Mouse (Mus musculus) heart, embryonic 14.5 days (tissue): Measurements from ENCODE around the gene Pttg1. TPM values are rescaled to one million over a fixed set of nuclear protein-coding genes. Genes with fewer than 3 reads are reported as not detected.
A peak's percentile ranks its signal among the peaks of the same experiment; 100 is the strongest.

Source experiments
- ATAC-seq: fragments of 200-750 bp; cut with Nextera tagmentation; 2 replicates; pipeline ENCODE4 v1.8.0; 2017; ENCODE audit warnings: low read depth, moderate TSS enrichment; ENCODE audit not compliant: insufficient number of reproducible peaks, insufficient read depth, low FRiP score
- H3K27ac ChIP-seq, 2 experiments: fragments of 200-500 bp in 1 of 2; fragments of 300-500 bp in 1 of 2; sonication (generic) in 1 of 2; replicated peaks in 1 of 2; 2 replicates each; pipeline ENCODE4 v1.5.1; 2012 to 2014; ENCODE audit warnings: low read depth in 2 of 2, low read length in 2 of 2, control low read depth in 1 of 2, mild to moderate bottlenecking in 1 of 2, mixed read lengths in 1 of 2; ENCODE audit not compliant: control insufficient read depth in 1 of 2, insufficient read depth in 1 of 2
- H3K27me3 ChIP-seq: fragments of 300-500 bp; sonication (generic); 2 replicates; pipeline ENCODE4 v1.6.1; 2014; ENCODE audit warnings: mild to moderate bottlenecking, low read length, control low read depth; ENCODE audit not compliant: control insufficient read depth, insufficient read depth
- H3K36me3 ChIP-seq: fragments of 300-500 bp; sonication (generic); 2 replicates; pipeline ENCODE4 v1.6.1; 2014; ENCODE audit warnings: mild to moderate bottlenecking, control low read depth, low read length, mixed read lengths; ENCODE audit not compliant: control insufficient read depth, insufficient read depth
- H3K4me1 ChIP-seq, 2 experiments: fragments of 200-500 bp in 1 of 2; fragments of 300-500 bp in 1 of 2; sonication (generic) in 1 of 2; 2 replicates each; pipeline ENCODE4 v1.6.1; 2012 to 2014; ENCODE audit warnings: low read length in 2 of 2, control low read depth in 1 of 2, mixed read lengths in 1 of 2; ENCODE audit not compliant: control insufficient read depth in 2 of 2, insufficient read depth in 2 of 2
- H3K4me2 ChIP-seq: fragments of 300-500 bp; sonication (generic); 2 replicates; pipeline ENCODE4 v1.6.1; 2014; ENCODE audit warnings: mild to moderate bottlenecking, low read length
- H3K4me3 ChIP-seq, 2 experiments: fragments of 200-500 bp in 1 of 2; fragments of 300-500 bp in 1 of 2; sonication (generic) in 1 of 2; 2 replicates each; pipeline ENCODE4 v1.5.1; 2012 to 2014; ENCODE audit warnings: low read length in 2 of 2, mild to moderate bottlenecking in 2 of 2, control low read depth in 1 of 2, low read depth in 1 of 2, moderate library complexity in 1 of 2; ENCODE audit not compliant: control insufficient read depth in 1 of 2, insufficient read depth in 1 of 2
- H3K9ac ChIP-seq: fragments of 300-500 bp; sonication (generic); 2 replicates; pipeline ENCODE4 v1.6.1; 2014; ENCODE audit warnings: mild to moderate bottlenecking, low read length
- H3K9me3 ChIP-seq: fragments of 300-500 bp; sonication (generic); 2 replicates; pipeline ENCODE4 v1.6.1; 2016; ENCODE audit warnings: low read length, control low read depth; ENCODE audit not compliant: control insufficient read depth
- WGBS: fragments of 180-500 bp; shearing (Covaris S2); extraction: QIAGEN DNeasy Blood & Tissue Kit; methylation state at CpG from one replicate; pipeline ENCODE4 v1.1.7; 2014; 5-methylcytosine and 5-hydroxymethylcytosine counted together
- polyA plus RNA-seq: library from polyadenylated mRNA; unstranded; fragments of >200 nt; fragmentation: Nextera tagmentation; extraction: Ambion mirVana; gene quantifications from 2 replicates; pipeline ENCODE4 v1.2.1, GENCODE M21; 2014

The Pttg1 gene
- polyA plus RNA-seq, 1 experiment from 2014 or later, result 132 TPM

DNA sequence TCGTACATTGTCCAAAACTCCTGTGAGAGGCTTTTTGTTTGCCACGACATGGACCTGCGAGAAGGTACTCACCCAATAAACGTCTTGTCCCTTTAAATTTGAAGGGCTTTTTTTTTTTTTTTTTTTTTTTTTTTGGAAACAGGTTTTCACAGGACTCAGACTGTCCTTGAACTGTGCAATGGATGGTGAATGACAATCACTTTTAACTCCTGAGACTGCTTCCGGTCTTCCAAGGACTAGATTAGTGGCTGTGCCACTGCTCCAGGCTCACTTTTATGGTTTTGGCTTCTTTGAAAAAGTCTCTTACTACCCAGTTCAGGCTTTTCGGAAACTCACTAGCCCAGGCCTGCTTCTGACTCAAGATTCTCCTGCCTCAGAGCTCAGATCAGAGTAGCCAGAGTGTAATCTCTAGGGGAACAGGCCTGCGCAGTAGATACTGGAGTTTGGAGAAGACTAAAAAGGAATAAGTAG lies 398 bp upstream of the Pttg1 start:
- peak overlapping the region; percentile 70 for H3K4me2 ChIP-seq
- peak overlapping the region; percentile 81 for H3K9ac ChIP-seq
- peaks cover 26% of the 10 kb centered on the region for H3K36me3 ChIP-seq
- no peaks in the 10 kb centered on the region for H3K27me3 ChIP-seq
- ATAC-seq, result peak; percentile 38; the same call in 1 of the 2 replicates
- peak overlapping the region; percentile 79 to 90 for H3K27ac ChIP-seq
- WGBS, result 12% methylated on average over 7 of the region's 7 CpGs
- no peaks in the 10 kb centered on the region for H3K9me3 ChIP-seq
- H3K4me1 ChIP-seq, result peaks cover 2 to 7% of the 10 kb centered on the region in 2 experiments
- peak overlapping the region; percentile 66 to 83 for H3K4me3 ChIP-seq

DNA sequence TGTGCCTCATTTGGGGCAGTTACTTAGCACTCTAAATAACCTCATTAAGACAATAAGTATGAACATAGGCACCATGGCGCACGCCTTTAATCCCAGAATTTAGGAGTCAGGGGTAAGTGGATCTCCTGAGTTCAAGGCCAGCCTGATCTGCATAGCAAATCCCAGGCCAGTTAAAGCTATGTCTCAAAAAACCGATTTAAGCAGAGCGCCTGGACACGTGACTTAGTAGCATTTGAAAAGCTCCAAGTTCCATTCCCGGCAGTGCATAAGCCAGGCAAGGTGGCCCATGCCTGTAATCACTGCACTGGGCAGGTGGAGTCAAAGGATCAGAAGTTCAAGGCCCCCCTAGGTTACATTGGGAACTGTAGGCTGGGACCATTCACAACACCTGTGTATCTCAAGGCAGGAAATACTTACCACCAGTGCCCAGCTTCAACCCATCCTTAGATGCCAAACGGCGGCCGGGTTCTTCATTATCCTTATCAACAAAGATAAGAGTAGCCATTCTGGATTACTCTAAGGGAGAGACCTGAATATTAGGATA lies 813 bp downstream of the Pttg1 start:
- Histone ChIP-seq H3K27me3 (no peaks in the 10 kb centered on the region), H3K36me3 (peaks cover 36% of the 10 kb centered on the region), H3K4me2 (peak overlapping the region; percentile 70), H3K27ac (no peak overlapping the region), H3K4me1 (peaks cover 2 to 7% of the 10 kb centered on the region in 2 experiments), H3K9me3 (no peaks in the 10 kb centered on the region), H3K4me3 (peak overlapping the region in 1 of 2 experiments; percentile 66; a peak in 2 of 4 replicates), H3K9ac (peak overlapping the region; percentile 81)
- WGBS, result 62% methylated on average over 9 of the region's 9 CpGs
- no peak for ATAC-seq

DNA sequence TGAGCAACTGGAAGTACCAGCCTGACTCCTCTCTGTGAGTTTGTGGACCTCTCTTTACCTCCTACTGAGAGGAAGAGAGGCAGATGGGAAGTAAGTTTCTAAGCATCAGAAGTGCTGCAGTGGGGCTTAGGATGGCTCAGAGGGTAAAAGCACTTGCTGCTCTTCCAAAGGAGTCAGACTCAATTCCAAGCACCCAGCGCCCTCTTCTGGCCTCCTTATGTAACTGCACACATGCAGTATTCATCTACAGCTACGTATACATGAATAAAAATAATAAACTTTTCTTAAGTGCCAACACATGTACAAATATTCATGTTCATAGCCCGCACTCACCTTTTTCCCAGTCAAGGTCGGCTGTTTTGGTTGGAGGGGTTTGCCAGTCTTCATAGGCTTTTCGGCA lies 1.7 kb downstream of the Pttg1 start:
- no peak overlapping the region for H3K4me2 ChIP-seq
- no peak overlapping the region for H3K9ac ChIP-seq
- H3K9me3 ChIP-seq, result no peaks in the 10 kb centered on the region
- H3K27ac ChIP-seq, result no peak overlapping the region
- peaks cover 2 to 7% of the 10 kb centered on the region in 2 experiments for H3K4me1 ChIP-seq
- H3K36me3 ChIP-seq, result peaks cover 38% of the 10 kb centered on the region
- 75% methylated on average over 5 of the region's 5 CpGs for WGBS
- H3K4me3 ChIP-seq, result no peak overlapping the region
- ATAC-seq, result no peak
- H3K27me3 ChIP-seq, result no peaks in the 10 kb centered on the region

DNA sequence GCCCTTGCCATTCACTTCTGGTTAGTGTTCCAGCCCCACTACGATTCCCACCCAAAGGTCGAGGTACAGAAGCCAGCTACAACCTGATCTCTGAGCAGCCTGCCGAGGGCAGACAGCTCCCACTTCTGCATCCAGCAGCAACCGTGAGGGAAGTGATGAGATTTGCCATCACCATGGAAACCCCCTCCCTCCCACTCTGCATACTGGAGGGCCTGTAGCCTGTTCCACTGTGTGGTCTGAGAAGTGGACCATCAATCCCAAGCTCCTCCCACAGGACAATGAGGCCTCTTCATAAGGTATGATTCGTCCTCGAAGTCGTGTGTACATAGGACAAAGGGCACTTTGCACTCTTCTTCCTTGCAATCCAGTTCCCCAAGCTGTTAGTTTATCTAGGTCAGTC lies 8.8 kb downstream of the Pttg1 start:
- H3K27me3 ChIP-seq, result no peaks in the 10 kb centered on the region
- no peaks in the 10 kb centered on the region for H3K9me3 ChIP-seq
- H3K9ac ChIP-seq, result no peak overlapping the region
- H3K4me1 ChIP-seq, result no peaks in the 10 kb centered on the region
- no peak overlapping the region for H3K27ac ChIP-seq
- no peak overlapping the region for H3K4me3 ChIP-seq
- no peak overlapping the region for H3K4me2 ChIP-seq
- WGBS, result 56% methylated on average over 7 of the region's 7 CpGs
- peaks cover 17% of the 10 kb centered on the region for H3K36me3 ChIP-seq
- ATAC-seq, result no peak

DNA sequence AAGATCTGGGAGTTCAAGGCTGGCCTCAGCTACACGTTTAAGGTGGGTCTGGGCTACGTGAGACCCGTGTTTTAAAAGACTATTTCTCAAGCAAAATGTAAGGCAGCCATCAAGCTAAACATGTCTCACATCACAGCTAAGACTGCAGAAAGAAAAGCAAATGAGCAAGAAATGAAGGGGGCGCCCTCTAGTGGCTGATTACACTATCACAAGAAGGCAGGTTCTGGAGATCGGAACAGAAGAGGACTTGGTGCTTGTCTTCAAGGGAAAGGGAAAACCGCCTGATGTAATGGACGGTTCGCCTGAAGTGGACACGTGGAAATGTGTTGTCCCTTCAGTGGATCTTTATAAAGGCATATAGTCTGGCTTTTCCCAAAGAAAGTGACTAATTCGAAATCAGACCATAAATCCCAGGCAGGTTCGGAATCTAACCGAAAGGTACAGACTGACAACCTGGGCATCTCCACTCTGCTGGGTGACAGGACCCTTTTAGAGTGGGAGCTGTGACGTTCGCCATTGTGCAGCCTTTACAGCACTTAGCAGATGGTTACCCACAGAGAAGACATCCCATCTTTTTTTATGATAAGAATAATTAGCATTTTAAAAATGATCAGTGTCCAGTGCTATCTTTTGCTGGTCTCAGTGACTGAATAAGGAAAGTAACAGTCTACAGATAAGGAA lies 13.1 kb downstream of the Pttg1 start:
- ATAC-seq, result no peak
- WGBS, result 21% methylated on average over 14 of the region's 14 CpGs

DNA sequence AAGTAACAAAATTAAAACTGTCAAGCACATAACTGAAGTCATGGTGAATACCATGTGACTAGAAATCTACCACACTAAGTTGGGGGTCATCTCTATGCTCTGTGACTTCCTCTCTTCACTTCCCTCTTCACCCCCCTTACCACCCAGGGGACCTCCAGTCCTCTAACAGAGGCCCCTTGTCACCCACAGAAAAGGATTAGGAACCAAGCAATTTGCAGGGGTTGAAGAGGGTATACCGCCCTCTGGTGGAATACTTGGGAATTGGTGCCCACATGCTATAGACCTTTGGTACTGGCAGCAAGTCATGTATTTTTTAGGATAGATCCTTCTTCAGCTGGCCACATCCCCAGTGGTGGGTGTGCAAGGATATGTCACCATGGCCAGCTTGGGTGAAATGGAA lies 14.6 kb downstream of the Pttg1 start:
- 3% methylated on average over 1 of the region's 1 CpGs for WGBS

More for the DNA sequence above, 13.1 kb downstream of the Pttg1 start:
- no peak overlapping the region for H3K9ac ChIP-seq
- no peaks in the 10 kb centered on the region for H3K4me1 ChIP-seq
- no peaks in the 10 kb centered on the region for H3K36me3 ChIP-seq
- no peak overlapping the region for H3K4me3 ChIP-seq
- H3K27ac ChIP-seq, result no peak overlapping the region
- H3K27me3 ChIP-seq, result no peaks in the 10 kb centered on the region
- H3K9me3 ChIP-seq, result no peaks in the 10 kb centered on the region
- H3K4me2 ChIP-seq, result no peak overlapping the region

DNA sequence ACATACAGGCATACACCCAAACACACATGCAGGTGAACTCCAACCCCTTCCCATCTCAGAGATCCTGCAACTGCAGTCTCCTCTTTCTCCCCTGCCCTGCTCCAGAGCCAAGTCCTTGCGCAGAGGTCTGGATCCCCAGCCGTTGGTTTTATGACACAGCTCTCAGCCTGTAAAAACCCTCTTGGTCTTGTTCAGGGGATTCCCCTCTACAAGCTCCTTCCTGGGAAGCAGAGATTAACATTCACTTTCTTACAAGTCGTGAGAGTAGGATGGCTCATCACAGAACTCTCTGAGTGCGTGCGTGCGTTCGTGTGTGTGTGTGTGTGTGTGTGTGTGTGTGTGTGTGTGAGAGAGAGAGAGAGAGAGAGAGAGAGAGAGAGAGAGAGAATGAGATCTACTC lies 15.8 kb downstream of the Pttg1 start:
- Histone ChIP-seq H3K4me1 (no peaks in the 10 kb centered on the region), H3K27me3 (no peaks in the 10 kb centered on the region), H3K9ac (no peak overlapping the region), H3K27ac (no peak overlapping the region), H3K4me3 (no peak overlapping the region), H3K36me3 (no peaks in the 10 kb centered on the region), H3K9me3 (no peaks in the 10 kb centered on the region), H3K4me2 (no peak overlapping the region)
- no peak for ATAC-seq
- WGBS, result 67% methylated on average over 7 of the region's 7 CpGs

More for the DNA sequence above, 14.6 kb downstream of the Pttg1 start:
- H3K27ac ChIP-seq, result no peak overlapping the region
- H3K4me1 ChIP-seq, result no peaks in the 10 kb centered on the region
- H3K4me3 ChIP-seq, result no peak overlapping the region
- no peaks in the 10 kb centered on the region for H3K36me3 ChIP-seq
- no peak overlapping the region for H3K4me2 ChIP-seq
- no peaks in the 10 kb centered on the region for H3K27me3 ChIP-seq
- no peak for ATAC-seq
- no peak overlapping the region for H3K9ac ChIP-seq
- no peaks in the 10 kb centered on the region for H3K9me3 ChIP-seq
